Mouse (Mus musculus): ENCODE measurements around the gene Aspg.

Gene Aspg

GRCm38 (mm10) chr12:112106541-112106971, at the start of gene Aspg:
Gene Aspg, plus strand, starts transcription at chr12:112106679.
- DNase-seq, result no peak

GRCm38 (mm10) chr12:112077651-112078050, 28.8 kb upstream of the Aspg start:
- DNase-seq, result peak; percentile 85

GRCm38 (mm10) chr12:112079911-112080310, 26.6 kb upstream of the Aspg start:
- no peak for DNase-seq

GRCm38 (mm10) chr12:112080911-112081310, 25.6 kb upstream of the Aspg start:
- no peak for DNase-seq

- no peak for DNase-seq
Measured at GRCm38 (mm10) chr12:112082241-112082640, 24.2 kb upstream of the Aspg start.

GRCm38 (mm10) chr12:112086250-112086649, 20.2 kb upstream of the Aspg start:
- no peak for DNase-seq

- no peak for DNase-seq
Measured at GRCm38 (mm10) chr12:112086726-112087125, 19.8 kb upstream of the Aspg start.

- DNase-seq, result no peak
Measured at GRCm38 (mm10) chr12:112088609-112089324, 17.7 kb upstream of the Aspg start.

- DNase-seq, result peak; percentile 73
Measured at GRCm38 (mm10) chr12:112091054-112091453, 15.4 kb upstream of the Aspg start.

GRCm38 (mm10) chr12:112094261-112094880, 12.1 kb upstream of the Aspg start:
- no peak for DNase-seq

GRCm38 (mm10) chr12:112096051-112096732, 10.3 kb upstream of the Aspg start:
- peak; percentile 76 for DNase-seq

GRCm38 (mm10) chr12:112096733-112097117, 9.8 kb upstream of the Aspg start:
- no peak for DNase-seq

- DNase-seq, result no peak
Measured at GRCm38 (mm10) chr12:112100106-112100505, 6.4 kb upstream of the Aspg start.

- DNase-seq, result peak; percentile 33
Measured at GRCm38 (mm10) chr12:112101045-112101444, 5.4 kb upstream of the Aspg start.

- DNase-seq, result no peak
Measured at GRCm38 (mm10) chr12:112103179-112103578, 3.3 kb upstream of the Aspg start.

GRCm38 (mm10) chr12:112104890-112105289, 1.6 kb upstream of the Aspg start:
- no peak for DNase-seq

- no peak for DNase-seq
Measured at GRCm38 (mm10) chr12:112107685-112108084, 1.2 kb downstream of the Aspg start.

GRCm38 (mm10) chr12:112108696-112109445, 2.4 kb downstream of the Aspg start:
- DNase-seq, result no peak

- DNase-seq, result no peak
Measured at GRCm38 (mm10) chr12:112109701-112110100, 3.2 kb downstream of the Aspg start.

GRCm38 (mm10) chr12:112111323-112111722, 4.8 kb downstream of the Aspg start:
- no peak for DNase-seq

GRCm38 (mm10) chr12:112112235-112112634, 5.8 kb downstream of the Aspg start:
- DNase-seq, result no peak

- DNase-seq, result no peak
Measured at GRCm38 (mm10) chr12:112112686-112113396, 6.4 kb downstream of the Aspg start.

- peak; percentile 92 for DNase-seq
Measured at GRCm38 (mm10) chr12:112113710-112114109, 7.2 kb downstream of the Aspg start.
